Comparison of ENCODE assay signal across 25 mouse cellular contexts in the genomic region with DNA sequence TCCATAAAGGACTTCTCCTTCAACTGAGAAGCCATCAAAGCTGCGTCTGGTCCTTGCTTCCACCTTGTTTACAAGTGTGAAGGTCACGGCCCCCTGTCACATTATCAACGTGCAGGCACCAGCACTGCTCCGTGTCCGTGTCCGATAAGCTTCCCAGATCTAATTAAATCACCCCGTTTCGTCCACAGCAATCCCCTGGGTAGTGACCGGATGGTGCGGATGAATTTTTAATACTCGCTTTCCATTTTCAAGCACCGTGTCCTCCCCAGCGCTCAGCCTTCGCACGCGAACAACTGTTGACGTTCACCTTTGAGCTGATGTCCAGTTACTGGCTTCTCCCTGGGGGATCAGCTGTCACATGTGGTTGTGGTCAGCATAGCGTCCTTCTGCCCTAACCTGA.
DNase-seq lines count a peak whose midpoint lies in the region; ATAC-seq and TF ChIP-seq lines count a peak whose summit lies in the region.
"Had no signal": no experiment of that assay in that cellular context is flagged by ENCODE, and none has a peak within 500 bp of the region (broad histone marks: within the 10 kb centered on the region; RNA-seq: fewer than 3 reads in every experiment).

No protein-coding gene starts in this region.

- H3K36me3 ChIP-seq in hindbrain, embryonic 11.5 days (ENCODE audit: control insufficient read depth, insufficient read depth, low read length): no peaks in the 10 kb centered on the region
- no peaks in the 10 kb centered on the region for H3K36me3 ChIP-seq in hindbrain, embryonic 14.5 days (replicated peaks; ENCODE audit: control insufficient read depth, insufficient read depth)
- H3K36me3 ChIP-seq in kidney, embryonic 16.5 days (ENCODE audit: insufficient read depth, low read length): no peaks in the 10 kb centered on the region
- no peaks in the 10 kb centered on the region for H3K36me3 ChIP-seq in kidney, adult 2 months (ENCODE audit: control insufficient read depth, insufficient read depth, low read length)
- H3K36me3 ChIP-seq: forebrain, embryonic 10.5 days; G1E; heart, embryonic 15.5 days; hindbrain, embryonic 10.5 days; hindbrain, embryonic 15.5 days had no signal

- no peaks in the 10 kb centered on the region for H3K9me3 ChIP-seq in hindbrain, embryonic 11.5 days (ENCODE audit: control insufficient read depth, low read length)
- H3K9me3 ChIP-seq in hindbrain, embryonic 14.5 days (ENCODE audit: control insufficient read depth, low read length): no peaks in the 10 kb centered on the region
- H3K9me3 ChIP-seq in kidney, embryonic 16.5 days (ENCODE audit: low read length): no peaks in the 10 kb centered on the region
- H3K9me3 ChIP-seq: forebrain, embryonic 10.5 days; forebrain, embryonic 13.5 days; heart, embryonic 15.5 days; hindbrain, embryonic 10.5 days; hindbrain, embryonic 15.5 days had no signal

- no peak for TF ChIP-seq POLR2A in kidney, adult 2 months (IDR thresholded peaks at IDR 0.05; ENCODE audit: low read depth, low read length)

- no peak for DNase-seq in hindbrain, embryonic 11.5 days (ENCODE audit: low spot score)
- DNase-seq in hindbrain, embryonic 14.5 days (ENCODE audit: low spot score): no peak
- no peak for DNase-seq in kidney, adult 2 months
- DNase-seq in retina, postnatal 1 day: peak; percentile 30
- DNase-seq in retina, embryonic 14.5 days (ENCODE audit: low spot score): no peak
- DNase-seq: adrenal gland, postnatal 10 days; adrenal gland, postnatal 36 days; B cell, adult 2 months; cerebellum, adult 18-20 months; cerebellum, adult 9-10 months; cerebellum, postnatal 14 days; gastrocnemius, postnatal 10 days; gastrocnemius, postnatal 36 days; heart, postnatal 10 days; heart, postnatal 36 days had no signal

- H3K27ac ChIP-seq in hindbrain, embryonic 11.5 days (ENCODE audit: low read depth, low read length): no peak overlapping the region
- no peak overlapping the region for H3K27ac ChIP-seq in hindbrain, embryonic 14.5 days
- no peak overlapping the region for H3K27ac ChIP-seq in kidney, embryonic 16.5 days (ENCODE audit: low read length)
- no peak overlapping the region for H3K27ac ChIP-seq in kidney, adult 2 months (ENCODE audit: insufficient read depth, low read depth, low read length)
- H3K27ac ChIP-seq: forebrain, embryonic 10.5 days; forebrain, embryonic 13.5 days; heart, embryonic 15.5 days; hindbrain, embryonic 10.5 days; hindbrain, embryonic 15.5 days had no signal

- peak; percentile 25; the same call in 1 of the 2 replicates for ATAC-seq in hindbrain, embryonic 11.5 days (ENCODE audit: low FRiP score)
- no peak for ATAC-seq in hindbrain, embryonic 14.5 days (ENCODE audit: low FRiP score)
- ATAC-seq in kidney, embryonic 16.5 days (ENCODE audit: low FRiP score, low TSS enrichment): no peak
- ATAC-seq: forebrain, embryonic 13.5 days; forebrain, embryonic 16.5 days; Patski had no signal

- H3K4me1 ChIP-seq in hindbrain, embryonic 11.5 days (replicated peaks; ENCODE audit: control insufficient read depth, insufficient read depth, low read length): no peaks in the 10 kb centered on the region
- H3K4me1 ChIP-seq in hindbrain, embryonic 14.5 days (replicated peaks; ENCODE audit: control insufficient read depth, insufficient read depth, low read length): no peaks in the 10 kb centered on the region
- H3K4me1 ChIP-seq in kidney, embryonic 16.5 days (ENCODE audit: insufficient read depth, low read length): no peaks in the 10 kb centered on the region
- H3K4me1 ChIP-seq in kidney, adult 2 months (ENCODE audit: control insufficient read depth, insufficient read depth, low read length): no peaks in the 10 kb centered on the region
- H3K4me1 ChIP-seq: forebrain, embryonic 10.5 days; forebrain, embryonic 13.5 days; heart, embryonic 15.5 days; hindbrain, embryonic 10.5 days; hindbrain, embryonic 15.5 days had no signal

- H3K27me3 ChIP-seq in hindbrain, embryonic 11.5 days (ENCODE audit: control insufficient read depth, insufficient read depth, low read length): no peaks in the 10 kb centered on the region
- no peaks in the 10 kb centered on the region for H3K27me3 ChIP-seq in hindbrain, embryonic 14.5 days (ENCODE audit: control insufficient read depth, insufficient read depth, low read length)
- H3K27me3 ChIP-seq in kidney, embryonic 16.5 days (ENCODE audit: insufficient read depth, low read length): 0 out of 2 replicates have a peak, but pooled peaks cover 3% of the 10 kb centered on the region
- H3K27me3 ChIP-seq in kidney, adult 2 months (replicated peaks; ENCODE audit: control insufficient read depth, insufficient read depth, low read length): no peaks in the 10 kb centered on the region
- H3K27me3 ChIP-seq: forebrain, embryonic 13.5 days; heart, embryonic 15.5 days; hindbrain, embryonic 15.5 days; Patski had no signal

- TF ChIP-seq CTCF in kidney, adult 2 months (conservative IDR thresholded peaks at IDR 0.05; ENCODE audit: insufficient read depth, insufficient read length, low read depth, low read length): no peak

- H3K4me3 ChIP-seq in hindbrain, embryonic 11.5 days (ENCODE audit: low read depth, low read length): no peak overlapping the region
- H3K4me3 ChIP-seq in hindbrain, embryonic 14.5 days (replicated peaks; ENCODE audit: low read length): no peak overlapping the region
- no peak overlapping the region for H3K4me3 ChIP-seq in kidney, embryonic 16.5 days (ENCODE audit: low read length)
- no peak overlapping the region for H3K4me3 ChIP-seq in kidney, adult 2 months (ENCODE audit: insufficient read depth, low read depth, low read length)
- H3K4me3 ChIP-seq: forebrain, embryonic 10.5 days; forebrain, embryonic 13.5 days; heart, embryonic 15.5 days; hindbrain, embryonic 10.5 days; hindbrain, embryonic 15.5 days had no signal

- H3K4me2 ChIP-seq in hindbrain, embryonic 11.5 days (replicated peaks; ENCODE audit: low read depth, low read length): no peak overlapping the region
- no peak overlapping the region for H3K4me2 ChIP-seq in hindbrain, embryonic 14.5 days (replicated peaks)
- H3K4me2 ChIP-seq in kidney, embryonic 16.5 days (replicated peaks; ENCODE audit: low read depth, low read length): 0 out of 2 replicates have a peak overlapping the region, but pooled peaks have one; percentile 7
- H3K4me2 ChIP-seq: forebrain, embryonic 13.5 days; heart, embryonic 11.5 days; heart, embryonic 15.5 days; hindbrain, embryonic 15.5 days had no signal

- H3K9ac ChIP-seq in hindbrain, embryonic 11.5 days (ENCODE audit: low read depth, low read length): no peak overlapping the region
- H3K9ac ChIP-seq in hindbrain, embryonic 14.5 days: no peak overlapping the region
- no peak overlapping the region for H3K9ac ChIP-seq in kidney, embryonic 16.5 days (replicated peaks; ENCODE audit: low read length)
- H3K9ac ChIP-seq: forebrain, embryonic 13.5 days; heart, embryonic 15.5 days; hindbrain, embryonic 15.5 days had no signal

- WGBS in hindbrain, embryonic 11.5 days: 68% methylated on average over 18 of the region's 18 CpGs
- WGBS in hindbrain, embryonic 14.5 days: 66% methylated on average over 18 of the region's 18 CpGs
- 49% methylated on average over 18 of the region's 18 CpGs for WGBS in kidney, embryonic 16.5 days
- 44% methylated on average over 18 of the region's 18 CpGs for WGBS in kidney, adult 2 months
